24 mouse cellular contexts compared by ENCODE assay signal in genomic region chr6:28600404-28600803, GRCm38 (mm10).
DNase-seq lines count a peak whose midpoint lies in the region; ATAC-seq lines count a peak whose summit lies in the region.
"Had no signal": no experiment of that assay in that cellular context is flagged by ENCODE, and none has a peak within 500 bp of the region (broad histone marks: within the 10 kb centered on the region; RNA-seq: fewer than 3 reads in every experiment).

No protein-coding gene starts in this region.

- H3K9me3 ChIP-seq in liver, embryonic 12.5 days (replicated peaks): no peaks in the 10 kb centered on the region
- H3K9me3 ChIP-seq in heart, embryonic 11.5 days (replicated peaks; ENCODE audit: control insufficient read depth, low read length): no peaks in the 10 kb centered on the region
- H3K9me3 ChIP-seq: embryonic facial prominence, embryonic 12.5 days; embryonic facial prominence, embryonic 15.5 days; heart, embryonic 13.5 days had no signal

- H3K4me2 ChIP-seq in liver, embryonic 12.5 days: peak overlapping the region; percentile 60
- H3K4me2 ChIP-seq in heart, embryonic 11.5 days: no peak overlapping the region
- H3K4me2 ChIP-seq: embryonic facial prominence, embryonic 12.5 days; embryonic facial prominence, embryonic 15.5 days; heart, embryonic 13.5 days; hindbrain, embryonic 14.5 days had no signal

- peaks cover 69% of the 10 kb centered on the region for H3K4me1 ChIP-seq in liver, embryonic 12.5 days
- H3K4me1 ChIP-seq in heart, embryonic 11.5 days (ENCODE audit: control insufficient read depth, insufficient read depth, low read length): peaks cover 20% of the 10 kb centered on the region

- DNase-seq in liver: no peak
- no peak for DNase-seq in kidney, adult 8-10 months
- DNase-seq: adrenal gland, adult 8-10 months; adrenal gland, postnatal 36 days; cerebellum, adult 18-20 months; cerebellum, adult 9-10 months; cerebellum, postnatal 14 days; forebrain, postnatal 0 days; gastrocnemius, adult 2 months; gastrocnemius, postnatal 14 days; heart, adult 18-20 months; heart, postnatal 14 days; heart, postnatal 4 days had no signal

- ATAC-seq in liver, embryonic 12.5 days: no peak
- peak; percentile 70 for ATAC-seq in granulocyte monocyte progenitor cell, adult 5-6 weeks (replicated peaks; ENCODE audit: poor library complexity, severe bottlenecking)
- ATAC-seq in megakaryocyte progenitor cell, adult 5-6 weeks (replicated peaks; ENCODE audit: poor library complexity): peak; percentile 47
- ATAC-seq in heart, embryonic 11.5 days (replicated peaks; ENCODE audit: insufficient number of reproducible peaks, low FRiP score, low TSS enrichment): no peak
- ATAC-seq: activated CD4-positive, CD25-positive, alpha-beta regulatory T cell, adult 4 months; forebrain, embryonic 14.5 days; forebrain, postnatal 0 days; hindbrain, postnatal 0 days had no signal

- H3K4me3 ChIP-seq in liver, embryonic 12.5 days: no peak overlapping the region
- no peak overlapping the region for H3K4me3 ChIP-seq in heart, embryonic 11.5 days (ENCODE audit: low read depth, low read length)
- H3K4me3 ChIP-seq: embryonic facial prominence, embryonic 12.5 days; embryonic facial prominence, embryonic 15.5 days; gastrocnemius, adult 2 months; heart, embryonic 13.5 days had no signal

- peak overlapping the region; percentile 42; the same call in 1 of the 2 replicates for H3K27ac ChIP-seq in liver, embryonic 12.5 days
- H3K27ac ChIP-seq in heart, embryonic 11.5 days (ENCODE audit: low read depth, low read length): no peak overlapping the region
- H3K27ac ChIP-seq: embryonic facial prominence, embryonic 12.5 days; embryonic facial prominence, embryonic 15.5 days; gastrocnemius, adult 2 months; heart, embryonic 13.5 days; hindbrain, embryonic 14.5 days; hindbrain, postnatal 0 days had no signal

- peaks cover 3% of the 10 kb centered on the region; the same call in 1 of the 2 replicates for H3K36me3 ChIP-seq in liver, embryonic 12.5 days
- H3K36me3 ChIP-seq in heart, embryonic 11.5 days (ENCODE audit: control insufficient read depth, insufficient read depth, low read length): no peaks in the 10 kb centered on the region
- H3K36me3 ChIP-seq: embryonic facial prominence, embryonic 12.5 days; embryonic facial prominence, embryonic 15.5 days; heart, embryonic 13.5 days had no signal

- H3K27me3 ChIP-seq in liver, embryonic 12.5 days (replicated peaks): no peaks in the 10 kb centered on the region
- H3K27me3 ChIP-seq in heart, embryonic 11.5 days (ENCODE audit: control insufficient read depth, insufficient read depth, low read length): no peaks in the 10 kb centered on the region
- H3K27me3 ChIP-seq: embryonic facial prominence, embryonic 12.5 days; embryonic facial prominence, embryonic 15.5 days; heart, embryonic 13.5 days had no signal

- H3K9ac ChIP-seq in liver, embryonic 12.5 days: no peak overlapping the region
- H3K9ac ChIP-seq in heart, embryonic 11.5 days (ENCODE audit: low read depth, low read length): no peak overlapping the region
- H3K9ac ChIP-seq: embryonic facial prominence, embryonic 12.5 days; embryonic facial prominence, embryonic 15.5 days; forebrain, postnatal 0 days; heart, embryonic 13.5 days; hindbrain, embryonic 14.5 days had no signal

Comparison
In these comparisons a context has a peak if more than half of its experiments do, and no peak if none do; other contexts are left out.
1. ATAC-seq: peak in granulocyte monocyte progenitor cell, adult 5-6 weeks (single experiment) and megakaryocyte progenitor cell, adult 5-6 weeks (single experiment); none in liver, embryonic 12.5 days (single experiment) and heart, embryonic 11.5 days (single experiment).